Mouse (Mus musculus): ENCODE measurements around the gene Elmo1. TPM values are rescaled to one million over a fixed set of nuclear protein-coding genes. Genes with fewer than 3 reads are reported as not detected.
"Not testable (repeated sequence)": the region's sequence is repeated elsewhere in the genome, so short reads cannot be mapped to it uniquely, and the experiment has no call there.

The Elmo1 gene
- total RNA-seq, 2 experiments from 2014 or later, result 61.7 to 75.4 TPM

GRCm38 (mm10) chr13:20597307-20597706 is 506.9 kb downstream of the Elmo1 start:
- intact Hi-C loops (cut with DNase I), result no loop called here
- DNase-seq (ENCODE audit: low spot score in 2 of 2), result no peak

- intact Hi-C loops (cut with DNase I), result no loop called here
- peak in 1 of 2 experiments; percentile 19 for DNase-seq (ENCODE audit: low spot score in 2 of 2)
Observed at GRCm38 (mm10) chr13:20598618-20599017, 508.2 kb downstream of the Elmo1 start.

GRCm38 (mm10) chr13:20600246-20600645 is 509.9 kb downstream of the Elmo1 start:
- intact Hi-C loops (cut with DNase I), result loop anchor here (5.0 kb wide), 1 partner anchor 63 kb away; no protein-coding TSS in a partner anchor
- DNase-seq (ENCODE audit: low spot score in 2 of 2), result no peak

- DNase-seq (ENCODE audit: low spot score in 2 of 2), result no peak
- intact Hi-C loops (cut with DNase I), result loop anchor here (5.0 kb wide), 1 partner anchor 64 kb away; no protein-coding TSS in a partner anchor
Observed at GRCm38 (mm10) chr13:20601421-20601820, 511.0 kb downstream of the Elmo1 start.

GRCm38 (mm10) chr13:20606891-20607290 is 516.5 kb downstream of the Elmo1 start:
- intact Hi-C loops (cut with DNase I), result no loop called here
- no peak for DNase-seq (ENCODE audit: low spot score in 2 of 2)

- intact Hi-C loops (cut with DNase I), result no loop called here
- DNase-seq (ENCODE audit: low spot score in 2 of 2), result no peak
Observed at GRCm38 (mm10) chr13:20609003-20609688, 518.8 kb downstream of the Elmo1 start.

- intact Hi-C loops (cut with DNase I), result no loop called here
- no peak for DNase-seq (ENCODE audit: low spot score in 2 of 2)
Observed at GRCm38 (mm10) chr13:20615596-20616469, 525.4 kb downstream of the Elmo1 start.

GRCm38 (mm10) chr13:20619946-20620345 is 529.5 kb downstream of the Elmo1 start:
- intact Hi-C loops (cut with DNase I), result no loop called here
- DNase-seq (ENCODE audit: low spot score in 2 of 2), result no peak

GRCm38 (mm10) chr13:20623071-20623850 is 532.9 kb downstream of the Elmo1 start:
- intact Hi-C loops (cut with DNase I), result no loop called here

GRCm38 (mm10) chr13:20627796-20628195 is 537.4 kb downstream of the Elmo1 start:
- DNase-seq (ENCODE audit: low spot score in 2 of 2), result no peak
- intact Hi-C loops (cut with DNase I), result no loop called here

More at GRCm38 (mm10) chr13:20623071-20623850, 532.9 kb downstream of the Elmo1 start:
- DNase-seq (ENCODE audit: low spot score in 2 of 2), result no peak

- intact Hi-C loops (cut with DNase I), result no loop called here
- DNase-seq (ENCODE audit: low spot score in 2 of 2), result no peak
Observed at GRCm38 (mm10) chr13:20632477-20632876, 542.1 kb downstream of the Elmo1 start.

- DNase-seq (ENCODE audit: low spot score in 2 of 2); intact Hi-C loops (cut with DNase I): not testable (repeated sequence)
Observed at GRCm38 (mm10) chr13:20634679-20635078, 544.3 kb downstream of the Elmo1 start.

- intact Hi-C loops (cut with DNase I), result no loop called here
- peak; percentile 30 to 34 for DNase-seq (ENCODE audit: low spot score in 2 of 2)
Observed at GRCm38 (mm10) chr13:20635646-20636045, 545.2 kb downstream of the Elmo1 start.
